Mouse (Mus musculus) forebrain, postnatal 0 days (tissue): ENCODE data around the gene Bin2. TPM values are rescaled to one million over a fixed set of nuclear protein-coding genes. Genes with fewer than 3 reads are reported as not detected.

Source experiments
- ATAC-seq: fragments of 200-750 bp; cut with Nextera tagmentation; 2 replicates; pipeline ENCODE4 v1.8.0; 2017; ENCODE audit warnings: mild to moderate bottlenecking, moderate library complexity
- DNase-seq: peaks from one replicate; pipeline ENCODE4 v3.0.0-alpha.2; 2015
- H3K27ac ChIP-seq: fragments of 300-500 bp; sonication (generic); 2 replicates; pipeline ENCODE4 v1.5.1; 2014; ENCODE audit warnings: low read depth, mild to moderate bottlenecking, antibody characterized with exemption, low read length, moderate library complexity, mixed read lengths
- H3K27me3 ChIP-seq: fragments of 300-500 bp; sonication (generic); 2 replicates; pipeline ENCODE4 v1.6.1; 2014; ENCODE audit warnings: mild to moderate bottlenecking, low read length, mixed read lengths; ENCODE audit not compliant: insufficient read depth
- H3K36me3 ChIP-seq: fragments of 300-500 bp; sonication (generic); 2 replicates; pipeline ENCODE4 v1.6.1; 2014; ENCODE audit warnings: mild to moderate bottlenecking, moderate library complexity; ENCODE audit not compliant: insufficient read depth
- H3K4me1 ChIP-seq: fragments of 300-500 bp; sonication (generic); 2 replicates; pipeline ENCODE4 v1.6.1; 2014; ENCODE audit warnings: antibody characterized with exemption; ENCODE audit not compliant: insufficient read depth
- H3K4me2 ChIP-seq: fragments of 300-500 bp; sonication (generic); 2 replicates; pipeline ENCODE4 v1.6.1; 2014; ENCODE audit warnings: low read depth, mild to moderate bottlenecking, moderate library complexity
- H3K4me3 ChIP-seq: fragments of 300-500 bp; sonication (generic); 2 replicates; pipeline ENCODE4 v1.5.1; 2014; ENCODE audit warnings: low read depth, low read length, mixed read lengths
- H3K9ac ChIP-seq: fragments of 300-500 bp; sonication (generic); 2 replicates; pipeline ENCODE4 v1.6.1; 2014; ENCODE audit warnings: mild to moderate bottlenecking
- H3K9me3 ChIP-seq: fragments of 300-500 bp; sonication (generic); 2 replicates; pipeline ENCODE4 v1.6.1; 2016; ENCODE audit warnings: low read length
- CTCF ChIP-seq: sonication (generic); IDR thresholded peaks from 2 replicates; pipeline ENCODE4 v1.5.1; 2016; ENCODE audit warnings: antibody characterized with exemption, control low read depth, low read depth
- WGBS: fragments of 180-500 bp; shearing (Covaris S2); extraction: QIAGEN DNeasy Blood & Tissue Kit; methylation state at CpG from one replicate; pipeline ENCODE4 v1.1.7; 2014; 5-methylcytosine and 5-hydroxymethylcytosine counted together
- polyA plus RNA-seq: library from polyadenylated mRNA; unstranded; fragments of >200 nt; fragmentation: Nextera tagmentation; extraction: Ambion mirVana; gene quantifications from 2 replicates; pipeline ENCODE4 v1.2.1, GENCODE M21; 2015
- total RNA-seq: library from RNA; depleted of rRNA; stranded (reverse); fragments of >200 nt; gene quantifications from 2 replicates; pipeline ENCODE4 v1.2.3, GENCODE M21; 2014

Bin2 gene
- total and polyA plus RNA-seq, 2 experiments from 2014 or later: 1.4 TPM

GRCm38 (mm10) chr15:100694406-100694805 lies 25.1 kb upstream of the Bin2 start:
- H3K27ac ChIP-seq: no peak overlapping the region
- H3K9me3 ChIP-seq: peaks cover 4% of the 10 kb centered on the region; the same call in 1 of the 2 replicates
- H3K27me3 ChIP-seq: no peaks in the 10 kb centered on the region
- no peak for DNase-seq
- H3K9ac ChIP-seq: no peak overlapping the region
- no peak for TF ChIP-seq CTCF
- no peaks in the 10 kb centered on the region for H3K36me3 ChIP-seq
- H3K4me3 ChIP-seq: no peak overlapping the region
- H3K4me2 ChIP-seq: no peak overlapping the region
- H3K4me1 ChIP-seq: no peaks in the 10 kb centered on the region
- no peak for ATAC-seq
- 82% methylated on average over 9 of the region's 9 CpGs for WGBS

- TF ChIP-seq CTCF: no peak
- WGBS: 78% methylated on average over 3 of the region's 3 CpGs
- H3K27me3 ChIP-seq: no peaks in the 10 kb centered on the region
- ATAC-seq (no peak), DNase-seq (no peak)
- H3K9me3 ChIP-seq: peaks cover 4% of the 10 kb centered on the region; the same call in 1 of the 2 replicates
- no peak overlapping the region for H3K4me3 ChIP-seq
- H3K27ac ChIP-seq: no peak overlapping the region
- H3K9ac ChIP-seq: no peak overlapping the region
- no peaks in the 10 kb centered on the region for H3K4me1 ChIP-seq
- no peaks in the 10 kb centered on the region for H3K36me3 ChIP-seq
- H3K4me2 ChIP-seq: no peak overlapping the region
Observed at GRCm38 (mm10) chr15:100691990-100692389, 22.6 kb upstream of the Bin2 start.

- TF ChIP-seq CTCF: no peak
- no peak for ATAC-seq
- WGBS: 91% methylated on average over 8 of the region's 8 CpGs
- Histone ChIP-seq H3K27ac (no peak within 1 kb of the TSS), H3K4me3 (no peak within 1 kb of the TSS), H3K9ac (no peak within 1 kb of the TSS), H3K4me2 (no peak within 1 kb of the TSS), H3K27me3 (no peaks in the 10 kb centered on the region), H3K9me3 (peaks cover 4% of the 10 kb centered on the region; the same call in 1 of the 2 replicates), H3K4me1 (no peaks in the 10 kb centered on the region), H3K36me3 (no peaks in the 10 kb centered on the region)
- no peak for DNase-seq
Observed at GRCm38 (mm10) chr15:100687430-100687971, 18.1 kb upstream of the Bin2 start, which contains the start of gene Cela1. TSS of gene Cela1 (minus strand) at chr15:100687921.

- Histone ChIP-seq H3K4me3 (no peak overlapping the region), H3K27me3 (no peaks in the 10 kb centered on the region), H3K4me2 (no peak overlapping the region), H3K36me3 (no peaks in the 10 kb centered on the region), H3K9me3 (peaks cover 4% of the 10 kb centered on the region; the same call in 1 of the 2 replicates), H3K27ac (no peak overlapping the region), H3K9ac (no peak overlapping the region), H3K4me1 (no peaks in the 10 kb centered on the region)
- DNase-seq (no peak), ATAC-seq (no peak)
- WGBS: 52% methylated on average over 12 of the region's 12 CpGs
- no peak for TF ChIP-seq CTCF
Observed at GRCm38 (mm10) chr15:100686989-100687388, 17.6 kb upstream of the Bin2 start.

GRCm38 (mm10) chr15:100686434-100686833 lies 17.1 kb upstream of the Bin2 start:
- no peak overlapping the region for H3K4me2 ChIP-seq
- H3K36me3 ChIP-seq: no peaks in the 10 kb centered on the region
- H3K9me3 ChIP-seq: peaks cover 4% of the 10 kb centered on the region; the same call in 1 of the 2 replicates
- H3K4me1 ChIP-seq: no peaks in the 10 kb centered on the region
- DNase-seq: no peak
- no peak overlapping the region for H3K4me3 ChIP-seq
- no peak for TF ChIP-seq CTCF
- H3K27me3 ChIP-seq: no peaks in the 10 kb centered on the region
- no peak for ATAC-seq
- H3K27ac ChIP-seq: no peak overlapping the region
- WGBS: 77% methylated on average over 6 of the region's 6 CpGs
- no peak overlapping the region for H3K9ac ChIP-seq

- DNase-seq: peak; percentile 13
- H3K4me2 ChIP-seq: no peak overlapping the region
- H3K27ac ChIP-seq: no peak overlapping the region
- no peak overlapping the region for H3K9ac ChIP-seq
- peaks cover 4% of the 10 kb centered on the region; the same call in 1 of the 2 replicates for H3K9me3 ChIP-seq
- ATAC-seq: no peak
- TF ChIP-seq CTCF: no peak
- no peaks in the 10 kb centered on the region for H3K27me3 ChIP-seq
- no peak overlapping the region for H3K4me3 ChIP-seq
- H3K36me3 ChIP-seq: no peaks in the 10 kb centered on the region
- WGBS: 82% methylated on average over 8 of the region's 8 CpGs
- H3K4me1 ChIP-seq: no peaks in the 10 kb centered on the region
Observed at GRCm38 (mm10) chr15:100685849-100686248, 16.5 kb upstream of the Bin2 start.

- ATAC-seq: no peak
Observed at GRCm38 (mm10) chr15:100685255-100685654, 15.9 kb upstream of the Bin2 start.

More at GRCm38 (mm10) chr15:100685255-100685654, 15.9 kb upstream of the Bin2 start:
- no peak for TF ChIP-seq CTCF
- H3K4me3 ChIP-seq: no peak overlapping the region
- 21% methylated on average over 13 of the region's 13 CpGs for WGBS
- no peaks in the 10 kb centered on the region for H3K36me3 ChIP-seq
- H3K27me3 ChIP-seq: no peaks in the 10 kb centered on the region
- no peak for DNase-seq
- H3K9ac ChIP-seq: no peak overlapping the region
- H3K4me1 ChIP-seq: no peaks in the 10 kb centered on the region
- H3K27ac ChIP-seq: no peak overlapping the region
- no peak overlapping the region for H3K4me2 ChIP-seq
- H3K9me3 ChIP-seq: peaks cover 2% of the 10 kb centered on the region; the same call in 1 of the 2 replicates
